Mouse (Mus musculus) liver, embryonic 13.5 days (tissue): ENCODE data around the gene Opn3. TPM values are rescaled to one million over a fixed set of nuclear protein-coding genes. Genes with fewer than 3 reads are reported as not detected.

Experiments
- ATAC-seq: fragments of 200-750 bp; cut with Nextera tagmentation; 2 replicates; pipeline ENCODE4 v1.8.0; 2017; ENCODE audit warnings: low read depth, mild to moderate bottlenecking, moderate number of reproducible peaks, moderate library complexity
- DNase-seq: peaks from one replicate; pipeline ENCODE4 v3.0.0; 2022
- H3K27ac ChIP-seq: fragments of 300-500 bp; sonication (generic); 2 replicates; pipeline ENCODE4 v1.5.1; 2015; ENCODE audit warnings: moderate library complexity, mild to moderate bottlenecking, inconsistent platforms
- H3K27me3 ChIP-seq: fragments of 300-500 bp; sonication (generic); 2 replicates; pipeline ENCODE4 v1.6.1; 2015; ENCODE audit warnings: mild to moderate bottlenecking, inconsistent platforms
- H3K36me3 ChIP-seq: fragments of 300-500 bp; sonication (generic); 2 replicates; pipeline ENCODE4 v1.6.1; 2015; ENCODE audit warnings: mild to moderate bottlenecking, inconsistent platforms
- H3K4me1 ChIP-seq: fragments of 300-500 bp; sonication (generic); replicated peaks from 2 replicates; pipeline ENCODE4 v1.6.1; 2015; ENCODE audit warnings: inconsistent platforms
- H3K4me2 ChIP-seq: fragments of 300-500 bp; sonication (generic); 2 replicates; pipeline ENCODE4 v1.6.1; 2015; ENCODE audit warnings: inconsistent platforms, mild to moderate bottlenecking, moderate library complexity
- H3K4me3 ChIP-seq: fragments of 300-500 bp; sonication (generic); replicated peaks from 2 replicates; pipeline ENCODE4 v1.5.1; 2015; ENCODE audit warnings: mild to moderate bottlenecking, inconsistent platforms
- H3K9ac ChIP-seq: fragments of 300-500 bp; sonication (generic); 2 replicates; pipeline ENCODE4 v1.6.1; 2015; ENCODE audit warnings: mild to moderate bottlenecking, inconsistent platforms
- H3K9me3 ChIP-seq: fragments of 300-500 bp; sonication (generic); replicated peaks from 2 replicates; pipeline ENCODE4 v1.6.1; 2016; ENCODE audit warnings: inconsistent platforms
- WGBS: fragments of 180-500 bp; shearing (Covaris S2); methylation state at CpG from one replicate; pipeline ENCODE4 v1.1.7; 2015; ENCODE audit not compliant: insufficient replicate concordance; 5-methylcytosine and 5-hydroxymethylcytosine counted together
- polyA plus RNA-seq: library from polyadenylated mRNA; unstranded; fragments of >200 nt; fragmentation: Nextera tagmentation; extraction: Ambion mirVana; gene quantifications from 2 replicates; pipeline ENCODE4 v1.2.1, GENCODE M21; 2015

Gene Opn3
- polyA plus RNA-seq, 1 experiment from 2014 or later: 1.5 TPM

DNA sequence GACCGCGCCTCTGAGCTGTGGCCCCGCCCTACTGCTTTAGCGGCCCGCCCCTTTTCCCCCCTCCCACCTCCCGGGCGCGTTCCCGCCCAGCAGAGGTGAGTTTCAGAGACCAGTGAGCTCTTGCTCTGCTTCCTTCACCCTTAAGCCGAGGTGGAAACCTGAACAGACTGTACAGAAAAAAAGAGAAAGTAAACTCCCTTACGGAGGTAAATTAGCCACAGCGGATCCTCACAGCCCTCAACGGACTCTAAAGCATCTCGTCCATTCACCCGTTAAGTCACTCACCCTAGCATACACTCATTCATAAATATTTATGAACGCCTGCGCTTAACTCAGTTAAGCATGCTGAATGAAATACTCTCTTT is 403 bp upstream of the Opn3 start:
- DNase-seq (no peak), ATAC-seq (no peak; the same call in 1 of the 2 replicates)
- WGBS: under 1% methylated on average over 17 of the region's 17 CpGs
- Histone ChIP-seq H3K4me3 (peak overlapping the region; percentile 80), H3K36me3 (0 out of 2 replicates have a peak, but pooled peaks cover 1% of the 10 kb centered on the region), H3K9me3 (no peaks in the 10 kb centered on the region), H3K4me2 (peak overlapping the region; percentile 99), H3K27ac (no peak overlapping the region), H3K9ac (peak overlapping the region; percentile 62), H3K27me3 (no peaks in the 10 kb centered on the region), H3K4me1 (peaks cover 28% of the 10 kb centered on the region)

GRCm38 (mm10) chr1:175691686-175692245 is 810 bp downstream of the Opn3 start:
- Histone ChIP-seq H3K4me1 (peaks cover 28% of the 10 kb centered on the region), H3K27ac (peak overlapping the region; percentile 77), H3K36me3 (peaks cover 12% of the 10 kb centered on the region; the same call in 1 of the 2 replicates), H3K9ac (peak overlapping the region; percentile 86), H3K4me3 (peak overlapping the region; percentile 80), H3K4me2 (peak overlapping the region; percentile 99), H3K27me3 (no peaks in the 10 kb centered on the region), H3K9me3 (no peaks in the 10 kb centered on the region)
- ATAC-seq (peak; percentile 2; the same call in 1 of the 2 replicates), DNase-seq (no peak)
- 2% methylated on average over 22 of the region's 22 CpGs for WGBS

GRCm38 (mm10) chr1:175680995-175681394 is 11.6 kb downstream of the Opn3 start:
- no peak overlapping the region for H3K4me3 ChIP-seq
- H3K9ac ChIP-seq: no peak overlapping the region
- H3K27ac ChIP-seq: no peak overlapping the region
- DNase-seq (no peak), ATAC-seq (no peak)
- H3K27me3 ChIP-seq: no peaks in the 10 kb centered on the region
- no peaks in the 10 kb centered on the region for H3K9me3 ChIP-seq
- WGBS: 70% methylated on average over 5 of the region's 6 CpGs
- no peaks in the 10 kb centered on the region for H3K36me3 ChIP-seq
- H3K4me2 ChIP-seq: no peak overlapping the region
- no peaks in the 10 kb centered on the region for H3K4me1 ChIP-seq

- Histone ChIP-seq H3K27me3 (no peaks in the 10 kb centered on the region), H3K4me1 (no peaks in the 10 kb centered on the region), H3K9ac (no peak overlapping the region), H3K36me3 (no peaks in the 10 kb centered on the region), H3K27ac (no peak overlapping the region), H3K9me3 (no peaks in the 10 kb centered on the region), H3K4me3 (no peak overlapping the region), H3K4me2 (no peak overlapping the region)
- no peak for DNase-seq
- 63% methylated on average over 6 of the region's 6 CpGs for WGBS
- no peak for ATAC-seq
These were observed 15.1 kb downstream of the Opn3 start for GRCm38 (mm10) chr1:175677459-175677858.

GRCm38 (mm10) chr1:175675116-175675515 is 17.5 kb downstream of the Opn3 start:
- Histone ChIP-seq H3K9me3 (no peaks in the 10 kb centered on the region), H3K4me3 (no peak overlapping the region), H3K27ac (no peak overlapping the region), H3K4me2 (no peak overlapping the region), H3K36me3 (no peaks in the 10 kb centered on the region), H3K27me3 (no peaks in the 10 kb centered on the region), H3K4me1 (no peaks in the 10 kb centered on the region), H3K9ac (no peak overlapping the region)
- no peak for ATAC-seq
- no peak for DNase-seq
- WGBS: 69% methylated on average over 6 of the region's 6 CpGs

DNA sequence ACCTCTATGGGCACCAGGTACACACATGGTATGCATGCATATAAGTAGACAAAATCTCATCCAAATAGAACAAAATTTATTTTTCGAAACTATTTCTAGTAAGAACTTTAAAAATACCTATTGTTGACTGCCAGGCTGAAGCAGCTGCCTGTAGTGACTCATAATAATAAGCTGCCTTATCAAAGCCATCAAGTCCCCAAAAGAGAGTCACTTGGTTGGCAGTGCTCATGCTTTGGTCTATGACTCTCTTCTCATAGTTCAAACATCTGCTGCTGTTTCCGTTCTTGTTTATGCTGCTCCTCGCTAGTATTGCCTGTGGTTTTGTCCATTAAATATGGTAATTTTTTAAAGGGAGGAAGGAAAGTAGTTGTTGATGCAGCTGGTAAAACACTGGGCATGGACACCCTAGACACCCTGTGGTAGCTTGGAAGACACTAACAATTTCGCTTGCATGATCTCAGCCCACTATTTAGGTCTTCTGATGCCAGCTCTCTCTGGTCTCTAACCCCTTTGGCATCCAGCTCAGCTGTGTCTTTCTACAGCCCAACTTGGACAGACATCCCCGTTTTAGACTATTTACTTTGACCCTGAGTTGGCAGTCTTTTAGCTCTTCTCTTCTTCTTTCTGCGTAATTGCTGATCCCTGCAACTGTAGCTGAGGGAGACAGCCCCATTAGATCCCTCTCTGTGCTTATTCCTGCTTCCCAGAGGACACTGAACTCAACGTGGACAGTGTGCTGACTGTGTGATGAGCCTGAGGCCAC is 18.8 kb downstream of the Opn3 start:
- H3K9me3 ChIP-seq: no peaks in the 10 kb centered on the region
- WGBS: 63% methylated on average over 7 of the region's 7 CpGs
- H3K36me3 ChIP-seq: no peaks in the 10 kb centered on the region
- no peak overlapping the region for H3K4me2 ChIP-seq
- no peak for DNase-seq
- no peak overlapping the region for H3K9ac ChIP-seq
- no peaks in the 10 kb centered on the region for H3K4me1 ChIP-seq
- H3K27ac ChIP-seq: no peak overlapping the region
- H3K27me3 ChIP-seq: no peaks in the 10 kb centered on the region
- no peak overlapping the region for H3K4me3 ChIP-seq
- ATAC-seq: no peak

DNA sequence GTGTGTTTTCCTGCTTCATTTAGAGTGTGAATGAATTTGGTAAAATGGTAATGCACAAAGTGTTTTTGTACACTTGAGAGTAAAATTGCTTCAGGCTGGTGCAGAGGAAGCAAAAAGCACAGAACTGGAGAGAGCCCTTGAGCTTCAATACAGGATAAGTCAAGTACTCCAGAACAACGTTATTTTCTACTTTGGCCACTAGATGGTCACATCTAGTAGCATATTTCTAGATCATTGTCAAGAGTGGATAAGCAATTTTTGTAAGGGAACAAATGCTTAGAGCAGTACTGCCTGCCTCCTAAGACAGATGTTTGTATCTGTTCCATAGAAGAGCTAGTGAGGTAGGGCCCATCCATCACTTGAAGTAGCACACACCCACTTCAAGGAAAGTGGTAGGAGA is 20.9 kb downstream of the Opn3 start:
- Histone ChIP-seq H3K9ac (no peak overlapping the region), H3K4me2 (no peak overlapping the region), H3K9me3 (no peaks in the 10 kb centered on the region), H3K4me3 (no peak overlapping the region), H3K36me3 (no peaks in the 10 kb centered on the region), H3K27me3 (no peaks in the 10 kb centered on the region), H3K27ac (no peak overlapping the region), H3K4me1 (no peaks in the 10 kb centered on the region)
- WGBS: 14% methylated on average over 1 of the region's 1 CpGs
- ATAC-seq (no peak), DNase-seq (no peak)

- Histone ChIP-seq H3K4me3 (no peak overlapping the region), H3K4me1 (no peaks in the 10 kb centered on the region), H3K9ac (no peak overlapping the region), H3K36me3 (no peaks in the 10 kb centered on the region), H3K4me2 (no peak overlapping the region), H3K9me3 (no peaks in the 10 kb centered on the region), H3K27ac (no peak overlapping the region), H3K27me3 (no peaks in the 10 kb centered on the region)
- ATAC-seq (no peak), DNase-seq (no peak)
- 71% methylated on average over 7 of the region's 7 CpGs for WGBS
These were observed 22.5 kb downstream of the Opn3 start for GRCm38 (mm10) chr1:175670042-175670441.

GRCm38 (mm10) chr1:175669456-175669855 is 23.1 kb downstream of the Opn3 start:
- no peak overlapping the region for H3K9ac ChIP-seq
- DNase-seq (no peak), ATAC-seq (no peak)
- no peaks in the 10 kb centered on the region for H3K27me3 ChIP-seq
- H3K4me1 ChIP-seq: no peaks in the 10 kb centered on the region
- H3K27ac ChIP-seq: no peak overlapping the region
- no peak overlapping the region for H3K4me2 ChIP-seq
- H3K36me3 ChIP-seq: no peaks in the 10 kb centered on the region
- H3K9me3 ChIP-seq: no peaks in the 10 kb centered on the region
- WGBS: 73% methylated on average over 3 of the region's 3 CpGs
- no peak overlapping the region for H3K4me3 ChIP-seq

GRCm38 (mm10) chr1:175668666-175669405 is 23.7 kb downstream of the Opn3 start:
- Histone ChIP-seq H3K9ac (no peak overlapping the region), H3K9me3 (no peaks in the 10 kb centered on the region), H3K4me3 (no peak overlapping the region), H3K4me1 (no peaks in the 10 kb centered on the region), H3K36me3 (no peaks in the 10 kb centered on the region), H3K27me3 (no peaks in the 10 kb centered on the region), H3K27ac (no peak overlapping the region), H3K4me2 (no peak overlapping the region)
- ATAC-seq (no peak), DNase-seq (no peak)
- WGBS: 60% methylated on average over 5 of the region's 5 CpGs

GRCm38 (mm10) chr1:175659900-175660299 is 32.7 kb downstream of the Opn3 start:
- no peaks in the 10 kb centered on the region for H3K36me3 ChIP-seq
- H3K27me3 ChIP-seq: no peaks in the 10 kb centered on the region
- H3K9me3 ChIP-seq: no peaks in the 10 kb centered on the region
- H3K27ac ChIP-seq: no peak overlapping the region
- ATAC-seq: no peak
- no peak overlapping the region for H3K9ac ChIP-seq
- no peak overlapping the region for H3K4me3 ChIP-seq
- WGBS: 77% methylated on average over 4 of the region's 4 CpGs
- no peak for DNase-seq
- H3K4me1 ChIP-seq: no peaks in the 10 kb centered on the region
- no peak overlapping the region for H3K4me2 ChIP-seq
